Mouse (Mus musculus) hindbrain, postnatal 0 days (tissue): ENCODE measurements around the gene Wfdc2. TPM values are rescaled to one million over a fixed set of nuclear protein-coding genes. Genes with fewer than 3 reads are reported as not detected.

ENCODE experiments used
- ATAC-seq: fragments of 200-750 bp; cut with Nextera tagmentation; 2 replicates; pipeline ENCODE4 v1.8.0; 2017; ENCODE audit warnings: mild to moderate bottlenecking, moderate TSS enrichment, moderate library complexity
- DNase-seq: peaks from one replicate; pipeline ENCODE4 v3.0.0-alpha.2; 2015; ENCODE audit warnings: low spot score
- H3K27ac ChIP-seq: fragments of 300-500 bp; sonication (generic); 2 replicates; pipeline ENCODE4 v1.5.1; 2014; ENCODE audit warnings: mild to moderate bottlenecking
- H3K27me3 ChIP-seq: fragments of 300-500 bp; sonication (generic); 2 replicates; pipeline ENCODE4 v1.6.1; 2014; ENCODE audit warnings: low read length, mixed read lengths; ENCODE audit not compliant: insufficient read depth
- H3K36me3 ChIP-seq: fragments of 300-500 bp; sonication (generic); 2 replicates; pipeline ENCODE4 v1.6.1; 2014; ENCODE audit warnings: low read length, mixed read lengths; ENCODE audit not compliant: insufficient read depth
- H3K4me1 ChIP-seq: fragments of 300-500 bp; sonication (generic); 2 replicates; pipeline ENCODE4 v1.6.1; 2014; ENCODE audit warnings: antibody characterized with exemption, low read length, mixed read lengths; ENCODE audit not compliant: insufficient read depth
- H3K4me2 ChIP-seq: fragments of 300-500 bp; sonication (generic); 2 replicates; pipeline ENCODE4 v1.6.1; 2014; ENCODE audit warnings: low read depth, mild to moderate bottlenecking, low read length, moderate library complexity, mixed read lengths
- H3K4me3 ChIP-seq: fragments of 300-500 bp; sonication (generic); 2 replicates; pipeline ENCODE4 v1.5.1; 2014; ENCODE audit warnings: low read length
- H3K9ac ChIP-seq: fragments of 300-500 bp; sonication (generic); replicated peaks from 2 replicates; pipeline ENCODE4 v1.6.1; 2014; ENCODE audit warnings: mild to moderate bottlenecking, low read length, moderate library complexity, mixed read lengths
- H3K9me3 ChIP-seq: fragments of 300-500 bp; sonication (generic); 2 replicates; pipeline ENCODE4 v1.6.1; 2016; ENCODE audit warnings: low read length, mixed read lengths
- CTCF ChIP-seq: IDR thresholded peaks from 2 replicates; pipeline ENCODE4 v1.5.1; 2016; ENCODE audit warnings: antibody characterized with exemption, control low read depth, low read depth
- WGBS: fragments of 180-500 bp; shearing (Covaris S2); extraction: QIAGEN DNeasy Blood & Tissue Kit; methylation state at CpG from one replicate; pipeline ENCODE4 v1.1.7; 2014; 5-methylcytosine and 5-hydroxymethylcytosine counted together
- polyA plus RNA-seq: library from polyadenylated mRNA; unstranded; fragments of >200 nt; fragmentation: Nextera tagmentation; extraction: Ambion mirVana; gene quantifications from 2 replicates; pipeline ENCODE4 v1.2.1, GENCODE M21; 2015
- total RNA-seq: library from RNA; depleted of rRNA; stranded (reverse); fragments of >200 nt; gene quantifications from 2 replicates; pipeline ENCODE4 v1.2.3, GENCODE M21; 2014; rRNA removed

The Wfdc2 gene
- 1.5 and 2.7 TPM in 2 replicates for total RNA-seq
- polyA plus RNA-seq, result 3.1 and 4.5 TPM in 2 replicates

- H3K4me2 ChIP-seq, result peak within 1 kb of the TSS; percentile 95
- peaks cover 5% of the 10 kb centered on the region; the same call in 1 of the 2 replicates for H3K27me3 ChIP-seq
- H3K4me3 ChIP-seq, result peak within 1 kb of the TSS; percentile 43
- ATAC-seq (no peak), DNase-seq (no peak)
- H3K9me3 ChIP-seq, result no peaks in the 10 kb centered on the region
- no peak for TF ChIP-seq CTCF
- no peak within 1 kb of the TSS for H3K27ac ChIP-seq
- 3% methylated on average over 24 of the region's 24 CpGs for WGBS
- H3K9ac ChIP-seq, result peak within 1 kb of the TSS; percentile 44
- peaks cover 5% of the 10 kb centered on the region; the same call in 1 of the 2 replicates for H3K4me1 ChIP-seq
- no peaks in the 10 kb centered on the region for H3K36me3 ChIP-seq
These were observed at the start of gene Wfdc2 for GRCm38 (mm10) chr2:164562391-164563188. Wfdc2 (plus strand) TSS chr2:164562413.

GRCm38 (mm10) chr2:164513389-164513788, 48.8 kb upstream of the Wfdc2 start:
- Histone ChIP-seq H3K4me2 (no peak overlapping the region), H3K36me3 (no peaks in the 10 kb centered on the region), H3K9ac (no peak overlapping the region), H3K4me1 (no peaks in the 10 kb centered on the region), H3K4me3 (no peak overlapping the region), H3K27me3 (no peaks in the 10 kb centered on the region), H3K9me3 (no peaks in the 10 kb centered on the region), H3K27ac (no peak overlapping the region)
- ATAC-seq (no peak), DNase-seq (no peak)
- TF ChIP-seq CTCF, result no peak
- WGBS, result 73% methylated on average over 8 of the region's 8 CpGs

GRCm38 (mm10) chr2:164514916-164515315, 47.3 kb upstream of the Wfdc2 start:
- TF ChIP-seq CTCF, result no peak
- 72% methylated on average over 3 of the region's 3 CpGs for WGBS

GRCm38 (mm10) chr2:164515897-164516296, 46.3 kb upstream of the Wfdc2 start:
- no peaks in the 10 kb centered on the region for H3K4me1 ChIP-seq
- DNase-seq (no peak), ATAC-seq (no peak)
- no peak for TF ChIP-seq CTCF
- H3K9ac ChIP-seq, result no peak overlapping the region
- no peaks in the 10 kb centered on the region for H3K36me3 ChIP-seq
- 0 out of 2 replicates have a peak, but pooled peaks cover 2% of the 10 kb centered on the region for H3K27me3 ChIP-seq
- no peak overlapping the region for H3K4me2 ChIP-seq
- 69% methylated on average over 9 of the region's 9 CpGs for WGBS
- H3K9me3 ChIP-seq, result no peaks in the 10 kb centered on the region
- H3K27ac ChIP-seq, result no peak overlapping the region
- H3K4me3 ChIP-seq, result no peak overlapping the region

More at GRCm38 (mm10) chr2:164514916-164515315, 47.3 kb upstream of the Wfdc2 start:
- no peaks in the 10 kb centered on the region for H3K4me1 ChIP-seq
- no peak for ATAC-seq
- no peaks in the 10 kb centered on the region for H3K27me3 ChIP-seq
- H3K36me3 ChIP-seq, result no peaks in the 10 kb centered on the region
- no peak overlapping the region for H3K9ac ChIP-seq
- H3K27ac ChIP-seq, result no peak overlapping the region
- no peaks in the 10 kb centered on the region for H3K9me3 ChIP-seq
- H3K4me2 ChIP-seq, result no peak overlapping the region
- DNase-seq, result no peak
- no peak overlapping the region for H3K4me3 ChIP-seq

GRCm38 (mm10) chr2:164516592-164516991, 45.6 kb upstream of the Wfdc2 start:
- H3K9ac ChIP-seq, result no peak overlapping the region
- 80% methylated on average over 11 of the region's 11 CpGs for WGBS
- DNase-seq, result no peak

GRCm38 (mm10) chr2:164517485-164518221, 44.6 kb upstream of the Wfdc2 start:
- TF ChIP-seq CTCF, result peak; percentile 76
- H3K9ac ChIP-seq, result no peak overlapping the region
- peak; percentile 44 for DNase-seq
- 30% methylated on average over 10 of the region's 10 CpGs for WGBS
- H3K4me1 ChIP-seq, result no peaks in the 10 kb centered on the region
- H3K27ac ChIP-seq, result no peak overlapping the region
- ATAC-seq, result peak; percentile 45; the same call in 1 of the 2 replicates
- H3K27me3 ChIP-seq, result 0 out of 2 replicates have a peak, but pooled peaks cover 3% of the 10 kb centered on the region
- no peaks in the 10 kb centered on the region for H3K36me3 ChIP-seq
- H3K4me2 ChIP-seq, result no peak overlapping the region
- H3K4me3 ChIP-seq, result no peak overlapping the region
- H3K9me3 ChIP-seq, result no peaks in the 10 kb centered on the region

More at GRCm38 (mm10) chr2:164516592-164516991, 45.6 kb upstream of the Wfdc2 start:
- TF ChIP-seq CTCF, result no peak
- H3K27ac ChIP-seq, result no peak overlapping the region
- no peaks in the 10 kb centered on the region for H3K4me1 ChIP-seq
- no peak overlapping the region for H3K4me2 ChIP-seq
- H3K9me3 ChIP-seq, result no peaks in the 10 kb centered on the region
- H3K36me3 ChIP-seq, result no peaks in the 10 kb centered on the region
- H3K4me3 ChIP-seq, result no peak overlapping the region
- H3K27me3 ChIP-seq, result 0 out of 2 replicates have a peak, but pooled peaks cover 3% of the 10 kb centered on the region
- no peak for ATAC-seq
